Mouse (Mus musculus): ENCODE data around the gene Tbx19. TPM values are rescaled to one million over a fixed set of nuclear protein-coding genes. Genes with fewer than 3 reads are reported as not detected.

Gene Tbx19
- total RNA-seq, 2 experiments from 2014 or later = not detected

GRCm38 (mm10) chr1:165179321-165179720 is 18.7 kb upstream of the Tbx19 start:
- no peak for DNase-seq (ENCODE audit: extremely low spot score in 1 of 2, low spot score in 2 of 2)
- intact Hi-C loops (cut with DNase I) = no loop called here
- no peak for TF ChIP-seq CTCF (IDR thresholded peaks at IDR 0.05)
- Histone ChIP-seq H3K27ac (no peak overlapping the region), H3K4me3 (no peak overlapping the region)

- no peak for TF ChIP-seq CTCF (IDR thresholded peaks at IDR 0.05)
- no peak for DNase-seq (ENCODE audit: extremely low spot score in 1 of 2, low spot score in 2 of 2)
These were observed 17.5 kb upstream of the Tbx19 start for GRCm38 (mm10) chr1:165178075-165178474.

GRCm38 (mm10) chr1:165174059-165174616 is 13.6 kb upstream of the Tbx19 start:
- H3K27ac ChIP-seq = no peak overlapping the region
- no peak for DNase-seq (ENCODE audit: extremely low spot score in 1 of 2, low spot score in 2 of 2)
- H3K4me3 ChIP-seq = no peak overlapping the region
- TF ChIP-seq CTCF (IDR thresholded peaks at IDR 0.05) = no peak
- intact Hi-C loops (cut with DNase I) = no loop called here

More at GRCm38 (mm10) chr1:165178075-165178474, 17.5 kb upstream of the Tbx19 start:
- Histone ChIP-seq H3K4me3 (no peak overlapping the region), H3K27ac (no peak overlapping the region)
- intact Hi-C loops (cut with DNase I) = no loop called here

- intact Hi-C loops (cut with DNase I) = no loop called here
- TF ChIP-seq CTCF (IDR thresholded peaks at IDR 0.05) = no peak
- no peak for DNase-seq (ENCODE audit: extremely low spot score in 1 of 2, low spot score in 2 of 2)
- Histone ChIP-seq H3K4me3 (no peak overlapping the region), H3K27ac (no peak overlapping the region)
These were observed 10.7 kb upstream of the Tbx19 start for GRCm38 (mm10) chr1:165171277-165171676.

- no peak for DNase-seq (ENCODE audit: extremely low spot score in 1 of 2, low spot score in 2 of 2)
- Histone ChIP-seq H3K27ac (no peak overlapping the region), H3K4me3 (no peak overlapping the region)
- TF ChIP-seq CTCF (IDR thresholded peaks at IDR 0.05) = no peak
- intact Hi-C loops (cut with DNase I) = no loop called here
These were observed 9.6 kb upstream of the Tbx19 start for GRCm38 (mm10) chr1:165170157-165170556.

GRCm38 (mm10) chr1:165169462-165169861 is 8.9 kb upstream of the Tbx19 start:
- no peak overlapping the region for H3K27ac ChIP-seq
- TF ChIP-seq CTCF (IDR thresholded peaks at IDR 0.05) = no peak
- intact Hi-C loops (cut with DNase I) = no loop called here
- no peak for DNase-seq (ENCODE audit: extremely low spot score in 1 of 2, low spot score in 2 of 2)
- no peak overlapping the region for H3K4me3 ChIP-seq

GRCm38 (mm10) chr1:165164920-165165319 is 4.3 kb upstream of the Tbx19 start:
- H3K27ac ChIP-seq = no peak overlapping the region
- TF ChIP-seq CTCF (IDR thresholded peaks at IDR 0.05) = no peak
- intact Hi-C loops (cut with DNase I) = no loop called here
- no peak overlapping the region for H3K4me3 ChIP-seq
- no peak for DNase-seq (ENCODE audit: extremely low spot score in 1 of 2, low spot score in 2 of 2)

- DNase-seq (ENCODE audit: extremely low spot score in 1 of 2, low spot score in 2 of 2) = no peak
- H3K4me3 ChIP-seq = no peak overlapping the region
- no peak overlapping the region for H3K27ac ChIP-seq
- no peak for TF ChIP-seq CTCF (IDR thresholded peaks at IDR 0.05)
- intact Hi-C loops (cut with DNase I) = no loop called here
These were observed 1.7 kb downstream of the Tbx19 start for GRCm38 (mm10) chr1:165158841-165159240.

GRCm38 (mm10) chr1:165154162-165154561 is 6.4 kb downstream of the Tbx19 start:
- TF ChIP-seq CTCF (IDR thresholded peaks at IDR 0.05) = no peak
- no peak for DNase-seq (ENCODE audit: extremely low spot score in 1 of 2, low spot score in 2 of 2)
- intact Hi-C loops (cut with DNase I) = no loop called here

GRCm38 (mm10) chr1:165151216-165151615 is 9.4 kb downstream of the Tbx19 start:
- intact Hi-C loops (cut with DNase I) = no loop called here
- Histone ChIP-seq H3K27ac (no peak overlapping the region), H3K4me3 (no peak overlapping the region)
- DNase-seq (ENCODE audit: extremely low spot score in 1 of 2, low spot score in 2 of 2) = no peak
- no peak for TF ChIP-seq CTCF (IDR thresholded peaks at IDR 0.05)

More at GRCm38 (mm10) chr1:165154162-165154561, 6.4 kb downstream of the Tbx19 start:
- Histone ChIP-seq H3K4me3 (no peak overlapping the region), H3K27ac (no peak overlapping the region)

- no peak overlapping the region for H3K4me3 ChIP-seq
- no peak for TF ChIP-seq CTCF (IDR thresholded peaks at IDR 0.05)
- no peak for DNase-seq (ENCODE audit: extremely low spot score in 1 of 2, low spot score in 2 of 2)
- intact Hi-C loops (cut with DNase I) = no loop called here
- no peak overlapping the region for H3K27ac ChIP-seq
These were observed 18.1 kb downstream of the Tbx19 start for GRCm38 (mm10) chr1:165142343-165142916.

- H3K4me3 ChIP-seq = no peak overlapping the region
- no peak for TF ChIP-seq CTCF (IDR thresholded peaks at IDR 0.05)
- H3K27ac ChIP-seq = no peak overlapping the region
- intact Hi-C loops (cut with DNase I) = no loop called here
- DNase-seq (ENCODE audit: extremely low spot score in 1 of 2, low spot score in 2 of 2) = no peak
These were observed 20.3 kb downstream of the Tbx19 start for GRCm38 (mm10) chr1:165140227-165140626.

- Histone ChIP-seq H3K27ac (no peak overlapping the region), H3K4me3 (no peak overlapping the region)
- no peak for TF ChIP-seq CTCF (IDR thresholded peaks at IDR 0.05)
- intact Hi-C loops (cut with DNase I) = no loop called here
- DNase-seq (ENCODE audit: extremely low spot score in 1 of 2, low spot score in 2 of 2) = no peak
These were observed 26.7 kb downstream of the Tbx19 start for GRCm38 (mm10) chr1:165133858-165134257.

Data from left cerebral cortex, adult 2 months (tissue).